Mouse (Mus musculus) E14TG2a.4 (cell line): ENCODE results near the gene Slc5a10.

Experiments used
- CTCF ChIP-seq: conservative IDR thresholded peaks from 2 replicates; pipeline ENCODE4 v1.5.1; 2014; ENCODE audit warnings: low read length
- NANOG ChIP-seq: IDR thresholded peaks from 2 replicates; pipeline ENCODE4 v1.6.1; 2014; ENCODE audit warnings: borderline replicate concordance, low read length, mixed read lengths

DNA sequence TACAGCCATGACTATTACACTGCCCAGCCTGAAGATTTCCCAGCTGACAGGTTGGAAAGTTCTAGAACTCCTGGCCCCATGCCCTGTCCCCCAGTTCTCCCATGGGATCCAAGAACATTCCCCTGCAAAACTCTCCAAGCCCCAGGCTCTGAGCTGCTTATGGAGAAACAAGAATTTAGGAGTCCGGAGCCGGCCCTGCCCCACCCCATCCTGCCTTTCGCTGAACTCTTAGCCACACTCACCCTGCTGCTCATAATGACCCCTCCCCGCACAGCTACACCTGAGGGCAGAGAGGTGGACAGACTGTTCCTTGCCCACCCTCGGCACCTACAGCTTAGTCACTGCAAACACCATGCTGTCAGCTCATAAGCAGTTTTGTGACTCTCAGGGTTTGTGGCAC lies 52.8 kb downstream of the Slc5a10 start:
- no peak for TF ChIP-seq NANOG
- TF ChIP-seq CTCF, result no peak
